Mouse (Mus musculus) adrenal gland, postnatal 14 days (tissue): ENCODE measurements at regions not wholly inside any gene's neighbourhood (a gene's known extent, or its start where the extent isn't known, plus 50 kb on each side); places are given as distances from the start of the nearest gene placed in this dataset.
A peak's percentile ranks its signal among the peaks of the same experiment; 100 is the strongest.

Source experiments
- DNase-seq: peaks from one replicate; pipeline ENCODE4 v3.0.0; 2021; ENCODE audit warnings: mixed read lengths

GRCm38 (mm10) chrX:11924639-11925302 is 235.4 kb downstream of the Bcor start:
- DNase-seq: no peak

- DNase-seq: no peak
Observed at GRCm38 (mm10) chrX:11926868-11927535, 233.2 kb downstream of the Bcor start.

GRCm38 (mm10) chrX:11929448-11929847 is 230.7 kb downstream of the Bcor start:
- peak; percentile 22 for DNase-seq

GRCm38 (mm10) chrX:11931432-11931831 is 228.7 kb downstream of the Bcor start:
- DNase-seq: no peak

GRCm38 (mm10) chrX:11935337-11935736 is 224.8 kb downstream of the Bcor start:
- DNase-seq: peak; percentile 58

- no peak for DNase-seq
Observed at GRCm38 (mm10) chrX:11940246-11940645, 219.9 kb downstream of the Bcor start.

GRCm38 (mm10) chrX:11943367-11943766 is 216.8 kb downstream of the Bcor start:
- no peak for DNase-seq

GRCm38 (mm10) chrX:11944574-11944973 is 215.6 kb downstream of the Bcor start:
- no peak for DNase-seq

GRCm38 (mm10) chrX:11945280-11945679 is 214.9 kb downstream of the Bcor start:
- DNase-seq: no peak

GRCm38 (mm10) chrX:11952193-11952592 is 208.0 kb downstream of the Bcor start:
- peak; percentile 74 for DNase-seq

- peak; percentile 15 for DNase-seq
Observed at GRCm38 (mm10) chrX:11956194-11956593, 204.0 kb downstream of the Bcor start.

GRCm38 (mm10) chrX:11957011-11957410 is 203.1 kb downstream of the Bcor start:
- no peak for DNase-seq

- DNase-seq: no peak
Observed at GRCm38 (mm10) chrX:11959871-11960552, 200.1 kb downstream of the Bcor start.

- no peak for DNase-seq
Observed at GRCm38 (mm10) chrX:11961350-11961749, 198.8 kb downstream of the Bcor start.

GRCm38 (mm10) chrX:11964428-11964827 is 195.7 kb downstream of the Bcor start:
- DNase-seq: no peak

GRCm38 (mm10) chrX:11978679-11979078 is 181.5 kb downstream of the Bcor start:
- no peak for DNase-seq

- DNase-seq: no peak
Observed at GRCm38 (mm10) chrX:11983276-11983675, 176.9 kb downstream of the Bcor start.
